Mouse (Mus musculus) spleen, adult 10 weeks (tissue): ENCODE results near the gene Prpmp5. TPM values are rescaled to one million over a fixed set of nuclear protein-coding genes. Genes with fewer than 3 reads are reported as not detected.

Experiments
- polyA plus RNA-seq: library from polyadenylated mRNA; stranded (reverse); fragments of 350-450 nt; fragmentation: Illumina TruSeq; extraction: RNeasy Lipid Tissue Mini Kit (QIAGEN cat#74804); gene quantifications from one replicate; pipeline ENCODE4 v1.2.3, GENCODE M21; 2015; ENCODE audit warnings: low replicate concordance; ENCODE audit not compliant: insufficient read depth

Prpmp5 gene
- polyA plus RNA-seq = not detected

DNA sequence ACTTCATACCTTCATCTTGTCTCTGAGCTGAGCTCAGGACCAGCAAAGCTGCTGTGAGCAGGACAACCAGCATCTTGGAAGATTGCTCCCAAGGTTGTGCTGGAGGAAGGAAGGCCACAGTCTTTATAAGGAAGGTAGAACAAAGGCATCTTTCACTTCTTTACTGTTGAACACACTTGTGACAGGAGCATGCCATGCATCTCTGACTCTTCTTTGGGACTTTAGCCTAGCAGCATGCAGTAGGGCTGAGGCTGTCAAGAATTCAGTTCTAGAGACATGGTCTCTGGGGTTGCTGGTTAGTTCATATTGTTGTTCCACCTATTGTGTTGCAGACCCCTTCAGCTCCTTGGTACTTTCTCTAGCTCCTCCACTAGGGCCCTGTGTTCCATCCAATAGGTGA, at the start of gene Prpmp5:
TSS of gene Prpmp5 (minus strand) at position 101 of the 400 bp plus-strand sequence.

DNA sequence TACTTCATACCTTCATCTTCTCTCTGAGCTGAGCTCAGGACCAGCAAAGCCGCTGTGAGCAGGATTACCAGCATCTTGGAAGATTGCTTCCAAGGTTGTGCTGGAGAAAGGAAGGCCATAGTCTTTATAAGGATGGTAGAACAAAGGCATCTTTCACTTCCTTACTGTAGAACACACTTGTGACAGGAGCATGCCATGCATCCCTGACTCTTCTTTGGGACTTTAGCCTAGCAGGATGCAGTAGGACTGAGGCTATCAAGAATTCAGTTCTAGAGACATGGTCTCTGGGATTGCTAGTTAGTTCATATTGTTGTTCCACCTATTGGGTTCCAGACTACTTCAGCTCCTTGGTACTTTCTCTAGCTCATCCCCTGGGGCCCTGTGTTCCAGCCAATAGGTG, 49.5 kb upstream of the Prpmp5 start, which contains the start of gene Gm8882:
TSS of gene Gm8882 (minus strand) at position 101 of the 400 bp plus-strand sequence.

Other genes starting within 250 kb of the Prpmp5 start
- gene Prb1, start 104.2 kb downstream of the Prpmp5 start, polyA plus RNA-seq = not detected
- not detected for gene Gm8882, start 49.4 kb upstream of the Prpmp5 start, polyA plus RNA-seq